Mouse (Mus musculus) hindbrain, embryonic 11.5 days (tissue): ENCODE data around the gene Gja1. TPM values are rescaled to one million over a fixed set of nuclear protein-coding genes. Genes with fewer than 3 reads are reported as not detected.
A peak's percentile ranks its signal among the peaks of the same experiment; 100 is the strongest.

ENCODE experiments used
- ATAC-seq: fragments of 200-750 bp; cut with Nextera tagmentation; 2 replicates; pipeline ENCODE4 v1.8.0; 2017; ENCODE audit warnings: mild to moderate bottlenecking, moderate TSS enrichment, moderate library complexity; ENCODE audit not compliant: low FRiP score
- DNase-seq: peaks from one replicate; pipeline ENCODE4 v3.0.0-alpha.2; 2015; ENCODE audit warnings: low spot score
- H3K27ac ChIP-seq: fragments of 300-500 bp; sonication (generic); 2 replicates; pipeline ENCODE4 v1.5.1; 2014; ENCODE audit warnings: mild to moderate bottlenecking, low read depth, low read length
- H3K27me3 ChIP-seq: fragments of 300-500 bp; sonication (generic); 2 replicates; pipeline ENCODE4 v1.6.1; 2014; ENCODE audit warnings: mild to moderate bottlenecking, low read length, moderate library complexity, mixed read lengths; ENCODE audit not compliant: control insufficient read depth, insufficient read depth
- H3K36me3 ChIP-seq: fragments of 300-500 bp; sonication (generic); 2 replicates; pipeline ENCODE4 v1.6.1; 2014; ENCODE audit warnings: mild to moderate bottlenecking, low read length, moderate library complexity, mixed read lengths; ENCODE audit not compliant: control insufficient read depth, insufficient read depth
- H3K4me1 ChIP-seq: fragments of 300-500 bp; sonication (generic); replicated peaks from 2 replicates; pipeline ENCODE4 v1.6.1; 2014; ENCODE audit warnings: low read length, mixed read lengths; ENCODE audit not compliant: control insufficient read depth, insufficient read depth
- H3K4me2 ChIP-seq: fragments of 300-500 bp; sonication (generic); replicated peaks from 2 replicates; pipeline ENCODE4 v1.6.1; 2014; ENCODE audit warnings: mild to moderate bottlenecking, low read depth, low read length
- H3K4me3 ChIP-seq: fragments of 300-500 bp; sonication (generic); 2 replicates; pipeline ENCODE4 v1.5.1; 2014; ENCODE audit warnings: low read depth, low read length
- H3K9ac ChIP-seq: fragments of 300-500 bp; sonication (generic); 2 replicates; pipeline ENCODE4 v1.6.1; 2014; ENCODE audit warnings: low read depth, low read length
- H3K9me3 ChIP-seq: fragments of 300-500 bp; sonication (generic); 2 replicates; pipeline ENCODE4 v1.6.1; 2016; ENCODE audit warnings: low read length; ENCODE audit not compliant: control insufficient read depth
- WGBS: fragments of 180-500 bp; shearing (Covaris S2); extraction: QIAGEN DNeasy Blood & Tissue Kit; methylation state at CpG from one replicate; pipeline ENCODE4 v1.1.7; 2014; 5-methylcytosine and 5-hydroxymethylcytosine counted together
- polyA plus RNA-seq: library from polyadenylated mRNA; unstranded; fragments of >200 nt; fragmentation: Nextera tagmentation; extraction: Ambion mirVana; gene quantifications from 2 replicates; pipeline ENCODE4 v1.2.1, GENCODE M21; 2014

Gene Gja1
- polyA plus RNA-seq, 1 experiment from 2014 or later: 160 TPM

DNA sequence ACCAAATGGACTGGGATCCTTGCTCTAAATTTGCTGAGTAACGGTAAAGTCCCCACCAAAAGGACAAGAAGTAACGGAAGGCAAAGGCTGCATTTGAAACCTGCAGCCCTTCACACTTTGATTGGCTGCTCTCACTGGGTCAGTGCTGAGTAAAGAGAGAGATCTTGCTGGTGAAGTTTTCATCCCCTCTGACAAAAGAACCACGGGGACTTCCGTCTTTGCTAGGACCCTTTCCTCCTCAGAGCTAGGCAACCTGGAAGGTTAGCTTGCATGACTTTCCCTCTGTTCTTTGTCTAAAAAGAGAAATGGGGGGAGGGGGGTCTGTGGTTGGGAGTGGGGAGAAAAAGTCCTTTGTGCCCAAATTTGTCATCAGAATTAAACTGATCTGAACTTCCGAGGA, 51.9 kb downstream of the Gja1 start:
- H3K9ac ChIP-seq: no peak overlapping the region
- DNase-seq (no peak), ATAC-seq (no peak)
- no peaks in the 10 kb centered on the region for H3K4me1 ChIP-seq
- no peaks in the 10 kb centered on the region for H3K27me3 ChIP-seq
- no peaks in the 10 kb centered on the region for H3K36me3 ChIP-seq
- H3K27ac ChIP-seq: no peak overlapping the region
- H3K4me3 ChIP-seq: no peak overlapping the region
- 70% methylated on average over 5 of the region's 5 CpGs for WGBS
- no peaks in the 10 kb centered on the region for H3K9me3 ChIP-seq
- no peak overlapping the region for H3K4me2 ChIP-seq

DNA sequence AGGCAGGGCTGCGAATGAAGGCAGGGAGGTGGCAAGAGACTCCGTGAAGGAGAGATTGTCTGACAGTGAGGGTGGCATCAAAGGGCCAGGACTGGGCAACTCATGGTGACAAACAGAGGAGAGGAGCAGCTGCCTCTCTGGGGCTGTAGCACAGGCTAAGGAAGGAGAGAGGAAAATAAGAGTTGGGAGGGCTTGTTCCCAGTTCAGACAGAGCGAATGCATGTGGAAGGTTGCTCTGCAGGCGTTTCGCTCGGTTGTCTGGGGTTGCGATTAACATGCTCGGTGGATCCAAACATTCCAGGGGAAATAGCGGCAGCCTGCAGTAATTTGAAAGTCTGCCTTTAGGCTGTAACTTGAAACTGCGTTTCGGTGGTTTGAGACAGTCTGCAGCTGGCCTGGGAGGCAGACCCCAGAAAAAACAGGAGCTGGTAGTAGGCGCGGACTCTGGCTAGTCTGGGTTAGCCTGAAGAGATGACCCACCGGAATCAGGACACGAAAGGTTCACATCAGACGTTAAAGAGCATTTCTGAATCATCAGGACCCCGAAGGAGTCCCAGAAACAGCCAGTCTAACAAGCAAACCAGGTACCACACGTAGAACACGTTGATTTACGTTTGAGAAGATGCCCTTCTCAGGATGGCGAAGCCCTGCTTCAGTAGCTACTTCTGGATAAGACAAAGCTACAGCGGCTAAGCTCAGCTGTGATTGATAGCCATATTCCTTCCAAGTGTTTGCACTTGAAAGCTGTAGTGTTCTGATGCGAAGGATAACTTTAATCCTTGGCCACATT, 54.7 kb downstream of the Gja1 start:
- Histone ChIP-seq H3K4me1 (no peaks in the 10 kb centered on the region), H3K9me3 (no peaks in the 10 kb centered on the region), H3K36me3 (no peaks in the 10 kb centered on the region), H3K4me2 (peak overlapping the region; percentile 42), H3K9ac (peak overlapping the region; percentile 32; the same call in 1 of the 2 replicates), H3K4me3 (peak overlapping the region; percentile 21), H3K27ac (no peak overlapping the region; the same call in 1 of the 2 replicates), H3K27me3 (no peaks in the 10 kb centered on the region)
- 22% methylated on average over 23 of the region's 23 CpGs for WGBS
- DNase-seq (peak; percentile 58), ATAC-seq (peak; percentile 69; the same call in 1 of the 2 replicates)

DNA sequence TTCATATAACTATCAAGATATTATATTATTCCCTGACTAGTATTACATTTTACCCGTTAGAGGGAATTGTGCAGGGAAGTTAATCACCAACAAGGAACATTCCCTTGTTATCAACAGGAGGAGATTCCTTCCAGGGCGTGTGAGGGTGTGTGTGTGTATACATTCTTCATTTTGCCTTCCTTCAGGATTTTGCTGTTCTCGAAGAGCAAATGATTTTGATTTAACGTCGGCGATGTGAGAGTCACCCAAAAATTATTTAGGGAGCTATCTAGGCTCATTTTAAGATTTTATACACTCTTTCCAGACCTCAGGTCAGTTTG, 55.2 kb downstream of the Gja1 start:
- Histone ChIP-seq H3K9ac (no peak overlapping the region), H3K27me3 (no peaks in the 10 kb centered on the region), H3K36me3 (no peaks in the 10 kb centered on the region), H3K27ac (no peak overlapping the region), H3K4me1 (no peaks in the 10 kb centered on the region), H3K9me3 (no peaks in the 10 kb centered on the region), H3K4me2 (no peak overlapping the region), H3K4me3 (no peak overlapping the region)
- DNase-seq: no peak
- WGBS: 79% methylated on average over 6 of the region's 6 CpGs
- ATAC-seq: no peak

DNA sequence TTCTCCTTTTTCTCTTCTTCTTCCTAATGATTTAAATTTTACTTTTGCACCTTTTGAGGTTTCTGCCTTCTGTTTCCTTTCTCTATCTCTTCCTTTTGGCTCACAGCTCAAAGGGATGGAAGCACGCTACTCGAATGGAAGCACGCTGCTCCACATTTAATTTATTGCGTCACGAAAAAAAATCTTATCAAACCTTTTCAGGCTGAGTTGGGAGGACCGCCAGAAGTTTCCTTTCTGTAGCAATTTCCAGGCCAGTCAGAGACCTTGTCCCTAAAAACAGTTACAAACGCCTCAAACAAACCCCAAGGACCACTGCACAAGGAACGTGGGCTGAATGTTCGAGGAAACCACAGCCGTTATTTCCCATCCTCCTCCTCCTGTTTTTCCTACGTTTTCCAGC, 60.2 kb downstream of the Gja1 start:
- Histone ChIP-seq H3K4me3 (no peak overlapping the region), H3K9me3 (no peaks in the 10 kb centered on the region), H3K27me3 (no peaks in the 10 kb centered on the region), H3K4me1 (no peaks in the 10 kb centered on the region), H3K36me3 (no peaks in the 10 kb centered on the region), H3K4me2 (no peak overlapping the region), H3K9ac (no peak overlapping the region), H3K27ac (no peak overlapping the region)
- DNase-seq (no peak), ATAC-seq (no peak)
- WGBS: 85% methylated on average over 11 of the region's 11 CpGs

DNA sequence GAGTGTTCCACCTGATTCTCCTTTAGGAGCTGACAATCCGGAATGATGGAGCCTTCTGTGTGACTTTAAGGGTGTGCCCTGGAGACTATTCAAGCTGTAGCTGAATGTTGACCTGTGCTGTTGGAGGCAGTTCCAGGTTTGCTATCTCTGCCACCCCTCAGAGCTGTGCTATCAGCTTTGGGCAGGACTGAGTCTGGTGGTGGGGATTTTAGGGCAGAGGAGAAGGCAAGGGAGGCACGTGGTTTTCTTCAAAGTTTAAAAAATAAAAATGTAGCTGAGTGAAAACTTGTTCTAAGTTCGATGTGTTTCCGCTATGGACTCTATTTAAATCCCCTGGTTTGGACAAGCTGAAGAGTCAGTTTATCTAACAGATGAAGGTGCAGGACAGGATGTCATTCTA, 62.5 kb downstream of the Gja1 start:
- Histone ChIP-seq H3K9me3 (no peaks in the 10 kb centered on the region), H3K27me3 (no peaks in the 10 kb centered on the region), H3K9ac (no peak overlapping the region), H3K4me1 (no peaks in the 10 kb centered on the region), H3K27ac (no peak overlapping the region), H3K4me3 (no peak overlapping the region), H3K36me3 (no peaks in the 10 kb centered on the region), H3K4me2 (no peak overlapping the region)
- DNase-seq (no peak), ATAC-seq (no peak)
- 84% methylated on average over 4 of the region's 4 CpGs for WGBS

DNA sequence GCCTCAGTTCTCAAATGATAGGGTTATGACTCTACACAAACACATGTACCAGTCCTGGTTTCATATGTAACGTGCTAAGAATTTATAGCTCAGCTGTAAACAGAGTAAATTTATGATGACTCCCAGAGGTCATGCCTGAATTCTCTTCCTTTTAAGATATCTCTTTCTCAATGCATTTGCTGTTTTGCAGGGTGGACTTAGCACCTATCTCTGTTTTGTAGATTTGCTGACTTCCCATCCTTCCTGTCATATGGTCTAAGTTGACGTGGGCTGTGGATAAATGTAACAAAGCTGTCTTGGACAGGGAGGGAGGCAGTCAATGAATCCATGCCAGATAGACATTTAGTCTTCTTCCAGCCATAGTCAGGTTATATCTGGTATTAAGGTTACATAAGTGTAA, 67.3 kb downstream of the Gja1 start:
- WGBS: 90% methylated on average over 2 of the region's 2 CpGs
- no peak overlapping the region for H3K4me2 ChIP-seq
- no peak overlapping the region for H3K4me3 ChIP-seq
- no peak overlapping the region for H3K9ac ChIP-seq
- H3K27me3 ChIP-seq: no peaks in the 10 kb centered on the region
- no peak for ATAC-seq
- no peak overlapping the region for H3K27ac ChIP-seq
- H3K9me3 ChIP-seq: no peaks in the 10 kb centered on the region
- no peaks in the 10 kb centered on the region for H3K36me3 ChIP-seq
- no peak for DNase-seq
- H3K4me1 ChIP-seq: no peaks in the 10 kb centered on the region

DNA sequence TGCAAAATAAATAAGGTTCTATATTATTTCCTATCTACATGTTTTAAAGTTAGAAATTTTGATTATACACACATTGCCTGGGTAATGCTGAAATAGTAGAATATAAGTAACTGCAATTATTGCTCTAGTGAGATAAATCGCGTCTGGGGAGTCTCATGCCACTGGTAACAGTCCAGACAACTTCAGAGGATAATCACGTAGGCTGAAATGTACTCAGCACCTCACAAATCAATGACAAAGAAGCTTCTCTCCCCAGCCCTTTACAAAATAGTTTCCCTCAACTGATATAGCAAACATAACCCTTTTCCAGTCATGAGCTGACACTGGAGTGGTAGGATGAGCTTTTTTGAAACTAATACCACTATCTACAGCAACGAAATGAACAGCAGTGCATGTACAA, 71.9 kb downstream of the Gja1 start:
- no peaks in the 10 kb centered on the region for H3K27me3 ChIP-seq
- H3K4me2 ChIP-seq: no peak overlapping the region
- 87% methylated on average over 4 of the region's 4 CpGs for WGBS
- no peak for ATAC-seq
- no peak for DNase-seq
- no peaks in the 10 kb centered on the region for H3K4me1 ChIP-seq
- H3K36me3 ChIP-seq: no peaks in the 10 kb centered on the region
- no peak overlapping the region for H3K27ac ChIP-seq
- H3K4me3 ChIP-seq: no peak overlapping the region
- H3K9me3 ChIP-seq: no peaks in the 10 kb centered on the region
- no peak overlapping the region for H3K9ac ChIP-seq

Other genes starting within 250 kb of the Gja1 start
- gene Tbc1d32, start 148.6 kb upstream of the Gja1 start, polyA plus RNA-seq: 3.6 and 3.8 TPM in 2 replicates